Mouse (Mus musculus): ENCODE data around the gene Frmd8. TPM values are rescaled to one million over a fixed set of nuclear protein-coding genes. Genes with fewer than 3 reads are reported as not detected.

Frmd8 gene
- total RNA-seq, 1 experiment = 35.7 TPM

DNA sequence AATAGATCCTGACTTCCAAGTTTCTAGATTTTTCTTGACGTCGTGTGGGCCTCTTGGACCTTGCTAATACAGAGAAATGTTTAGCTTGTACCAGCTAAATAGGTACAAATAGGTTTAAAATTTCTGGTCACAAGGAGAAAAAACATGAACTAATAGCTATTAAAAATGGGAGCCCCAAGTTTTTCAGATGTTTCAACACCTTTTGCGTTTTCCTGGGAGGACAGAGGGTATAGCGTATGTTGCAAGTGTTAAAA is 72.4 kb downstream of the Frmd8 start:
- Histone ChIP-seq H3K4me3 (ENCODE audit: insufficient read depth in 1 of 2, low read depth in 1 of 2, low read length in 2 of 2, poor library complexity in 1 of 2, severe bottlenecking in 1 of 2) (peak overlapping the region; percentile 51 to 68), H3K9me3 (ENCODE audit: control insufficient read depth, insufficient read depth, low read depth, low read length) (no peaks in the 10 kb centered on the region), H3K9ac (ENCODE audit: insufficient read depth, low read depth, low read length, poor library complexity, severe bottlenecking) (peak overlapping the region; percentile 87), H3K27ac (ENCODE audit: insufficient read depth, low read depth, low read length, poor library complexity, severe bottlenecking) (peak overlapping the region; percentile 98), H3K36me3 (ENCODE audit: control insufficient read depth, insufficient read depth, low read length, poor library complexity, severe bottlenecking) (peaks cover 30% of the 10 kb centered on the region), H3K4me1 (ENCODE audit: control insufficient read depth in 2 of 2, insufficient read depth in 2 of 2, low read length in 2 of 2, poor library complexity in 1 of 2) (peaks cover 3 to 5% of the 10 kb centered on the region in 2 experiments)
- in situ Hi-C loops (cut with MboI; ENCODE audit: low sequenced_read_pairs in 2 of 2, unreplicated experiment in 2 of 2) = no loop called here
- DNase-seq (ENCODE audit: low read depth, low spot score) = no peak
- TF ChIP-seq ZC3H11A (IDR thresholded peaks at IDR 0.05; ENCODE audit: borderline replicate concordance, low read depth, low read length) = no peak
- TF ChIP-seq ZNF384 (IDR thresholded peaks at IDR 0.05; ENCODE audit: low read depth, low read length) = no peak
- TF ChIP-seq MAFK (IDR thresholded peaks at IDR 0.05; ENCODE audit: insufficient read depth, low read depth, low read length) = no peak
- TF ChIP-seq CHD2 (IDR thresholded peaks at IDR 0.05; ENCODE audit: low read depth, low read length) = no peak
- TF ChIP-seq HCFC1 (IDR thresholded peaks at IDR 0.05; ENCODE audit: borderline replicate concordance, insufficient read depth, low read length) = no peak

DNA sequence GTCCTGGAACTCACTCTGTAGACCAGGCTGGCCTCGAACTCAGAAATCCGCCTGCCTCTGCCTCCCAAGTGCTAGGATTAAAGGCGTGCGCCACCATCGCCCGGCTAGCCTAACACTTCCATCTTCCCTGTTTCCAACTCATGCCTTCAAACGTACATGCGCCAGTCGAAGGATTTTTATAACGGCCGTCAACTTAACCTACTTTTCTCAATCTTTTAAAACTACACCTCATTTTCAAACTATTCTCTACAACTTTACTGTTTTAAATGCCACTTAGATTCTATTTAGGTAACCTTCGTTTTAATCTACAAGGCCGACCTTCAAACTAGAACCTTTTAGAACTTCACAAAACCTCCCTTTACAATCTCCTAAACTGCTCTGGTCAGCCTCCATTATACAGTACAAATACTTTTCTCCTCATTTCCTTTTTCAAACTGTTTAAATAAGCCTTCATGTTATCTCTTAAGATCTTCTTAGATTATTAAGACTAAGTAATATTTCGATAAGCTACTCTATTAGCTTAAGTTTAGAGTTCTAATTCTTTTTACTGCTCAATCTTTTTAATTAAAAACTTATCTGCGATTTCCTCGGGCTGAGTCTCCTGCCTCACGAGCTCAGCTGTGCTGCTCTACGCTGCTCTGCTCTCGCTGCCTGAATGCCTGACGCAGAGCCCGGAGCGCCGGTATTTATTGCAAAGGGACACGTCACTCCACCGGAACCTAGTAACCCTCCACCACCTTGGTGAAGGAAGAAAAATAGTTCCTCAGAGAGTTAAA is 72.9 kb downstream of the Frmd8 start:
- Histone ChIP-seq H3K9me3 (ENCODE audit: control insufficient read depth, insufficient read depth, low read depth, low read length) (no peaks in the 10 kb centered on the region), H3K9ac (ENCODE audit: insufficient read depth, low read depth, low read length, poor library complexity, severe bottlenecking) (peak overlapping the region; percentile 87), H3K4me1 (ENCODE audit: control insufficient read depth in 2 of 2, insufficient read depth in 2 of 2, low read length in 2 of 2, poor library complexity in 1 of 2) (peaks cover 0 to 4% of the 10 kb centered on the region in 2 experiments; a peak in 3 of 4 replicates), H3K36me3 (ENCODE audit: control insufficient read depth, insufficient read depth, low read length, poor library complexity, severe bottlenecking) (peaks cover 35% of the 10 kb centered on the region), H3K4me3 (ENCODE audit: insufficient read depth in 1 of 2, low read depth in 1 of 2, low read length in 2 of 2, poor library complexity in 1 of 2, severe bottlenecking in 1 of 2) (peak overlapping the region; percentile 51 to 77), H3K27ac (ENCODE audit: insufficient read depth, low read depth, low read length, poor library complexity, severe bottlenecking) (peak overlapping the region; percentile 98)
- TF ChIP-seq CHD2 (IDR thresholded peaks at IDR 0.05; ENCODE audit: low read depth, low read length) (no peak), MAFK (IDR thresholded peaks at IDR 0.05; ENCODE audit: insufficient read depth, low read depth, low read length) (no peak), HCFC1 (IDR thresholded peaks at IDR 0.05; ENCODE audit: borderline replicate concordance, insufficient read depth, low read length) (no peak)
- peak; percentile 95 for DNase-seq (ENCODE audit: low read depth, low spot score)
- in situ Hi-C loops (cut with MboI; ENCODE audit: low sequenced_read_pairs in 2 of 2, unreplicated experiment in 2 of 2) = no loop called here

DNA sequence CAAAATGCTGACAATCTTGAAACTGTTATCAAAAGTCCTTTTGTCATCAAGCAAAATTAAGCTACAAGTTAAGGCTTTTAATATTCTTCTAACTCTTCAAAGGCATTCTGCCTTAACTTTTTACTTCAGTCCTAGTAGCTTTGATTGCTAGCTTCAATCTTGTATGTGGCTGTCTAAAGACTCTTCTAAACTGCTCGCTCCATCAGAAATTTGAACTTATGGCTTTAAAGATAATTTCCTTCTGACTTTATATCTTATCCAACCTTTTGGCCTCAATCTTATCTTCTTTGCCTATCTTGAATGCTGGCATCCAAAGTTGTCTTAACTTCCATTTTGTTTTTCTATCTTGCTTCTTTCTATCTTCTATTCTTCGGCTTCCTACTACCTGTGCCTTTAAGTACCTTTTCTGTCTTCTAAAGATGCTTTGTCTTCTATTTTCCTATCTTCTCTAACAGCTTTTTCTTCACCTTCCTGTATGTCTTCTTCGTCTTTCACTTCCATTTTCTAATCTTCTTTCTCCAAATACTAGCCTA is 73.6 kb downstream of the Frmd8 start:
- in situ Hi-C loops (cut with MboI; ENCODE audit: low sequenced_read_pairs in 2 of 2, unreplicated experiment in 2 of 2) = no loop called here
- Histone ChIP-seq H3K4me1 (ENCODE audit: control insufficient read depth in 2 of 2, insufficient read depth in 2 of 2, low read length in 2 of 2, poor library complexity in 1 of 2) (peaks cover 0 to 4% of the 10 kb centered on the region in 2 experiments; a peak in 2 of 4 replicates), H3K9me3 (ENCODE audit: control insufficient read depth, insufficient read depth, low read depth, low read length) (no peaks in the 10 kb centered on the region), H3K36me3 (ENCODE audit: control insufficient read depth, insufficient read depth, low read length, poor library complexity, severe bottlenecking) (peaks cover 40% of the 10 kb centered on the region), H3K27ac (ENCODE audit: insufficient read depth, low read depth, low read length, poor library complexity, severe bottlenecking) (peak overlapping the region; percentile 87), H3K9ac (ENCODE audit: insufficient read depth, low read depth, low read length, poor library complexity, severe bottlenecking) (peak overlapping the region; percentile 87), H3K4me3 (ENCODE audit: insufficient read depth in 1 of 2, low read depth in 1 of 2, low read length in 2 of 2, poor library complexity in 1 of 2, severe bottlenecking in 1 of 2) (peak overlapping the region; percentile 51 to 77)
- TF ChIP-seq ZNF384 (IDR thresholded peaks at IDR 0.05; ENCODE audit: low read depth, low read length) (no peak), HCFC1 (IDR thresholded peaks at IDR 0.05; ENCODE audit: borderline replicate concordance, insufficient read depth, low read length) (no peak), MAFK (IDR thresholded peaks at IDR 0.05; ENCODE audit: insufficient read depth, low read depth, low read length) (no peak), CHD2 (IDR thresholded peaks at IDR 0.05; ENCODE audit: low read depth, low read length) (no peak), ZC3H11A (IDR thresholded peaks at IDR 0.05; ENCODE audit: borderline replicate concordance, low read depth, low read length) (no peak)
- no peak for DNase-seq (ENCODE audit: low read depth, low spot score)

DNA sequence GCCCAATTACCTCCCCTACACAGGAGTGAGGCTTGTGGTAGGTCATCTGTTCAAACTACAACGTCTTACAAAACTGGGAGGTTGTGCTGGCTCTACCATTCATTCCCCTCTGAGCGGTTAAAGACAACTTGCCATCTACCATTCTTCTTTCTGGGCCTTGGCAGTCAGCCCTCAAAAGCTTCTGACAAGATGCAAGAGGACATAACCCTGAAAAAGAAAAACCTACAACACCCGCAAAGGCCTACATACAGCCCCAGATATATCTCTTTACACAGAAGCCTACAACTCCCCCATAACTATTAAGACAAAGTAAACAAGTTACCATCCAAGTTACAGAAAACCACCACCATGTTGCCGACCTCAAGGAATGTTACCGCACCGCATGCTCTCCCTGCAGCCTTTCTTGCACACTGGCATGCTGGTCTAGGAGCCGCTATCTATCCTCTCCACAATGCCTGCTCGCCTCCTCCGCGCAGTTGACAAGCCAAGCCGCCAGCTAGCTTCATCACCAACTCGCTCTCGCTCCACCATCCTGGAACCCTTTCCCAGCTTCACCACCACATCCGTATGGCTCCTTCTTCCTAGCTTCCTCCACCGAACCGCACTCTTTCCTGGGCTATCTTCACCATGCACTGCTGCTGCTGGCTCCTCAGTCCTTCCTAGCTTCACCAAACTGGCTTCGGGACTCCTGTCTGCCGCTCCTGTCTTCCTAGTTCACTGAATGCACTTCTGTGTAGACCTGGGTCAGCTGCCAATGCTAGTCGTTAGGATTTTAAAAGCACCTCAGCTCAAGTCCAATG is 74.2 kb downstream of the Frmd8 start:
- H3K4me1 ChIP-seq (ENCODE audit: control insufficient read depth in 2 of 2, insufficient read depth in 2 of 2, low read length in 2 of 2, poor library complexity in 1 of 2) = peaks cover 0 to 4% of the 10 kb centered on the region in 2 experiments; a peak in 2 of 4 replicates
- H3K36me3 ChIP-seq (ENCODE audit: control insufficient read depth, insufficient read depth, low read length, poor library complexity, severe bottlenecking) = peaks cover 44% of the 10 kb centered on the region
- peak overlapping the region; percentile 78 for H3K27ac ChIP-seq (ENCODE audit: insufficient read depth, low read depth, low read length, poor library complexity, severe bottlenecking)
- no peaks in the 10 kb centered on the region for H3K9me3 ChIP-seq (ENCODE audit: control insufficient read depth, insufficient read depth, low read depth, low read length)
- in situ Hi-C loops (cut with MboI; ENCODE audit: low sequenced_read_pairs in 2 of 2, unreplicated experiment in 2 of 2) = no loop called here
- no peak for DNase-seq (ENCODE audit: low read depth, low spot score)
- no peak for TF ChIP-seq CHD2 (IDR thresholded peaks at IDR 0.05; ENCODE audit: low read depth, low read length)
- TF ChIP-seq HCFC1 (IDR thresholded peaks at IDR 0.05; ENCODE audit: borderline replicate concordance, insufficient read depth, low read length) = no peak
- no peak for TF ChIP-seq MAFK (IDR thresholded peaks at IDR 0.05; ENCODE audit: insufficient read depth, low read depth, low read length)
- no peak for TF ChIP-seq ZC3H11A (IDR thresholded peaks at IDR 0.05; ENCODE audit: borderline replicate concordance, low read depth, low read length)
- no peak for TF ChIP-seq ZNF384 (IDR thresholded peaks at IDR 0.05; ENCODE audit: low read depth, low read length)
- peak overlapping the region; percentile 51 to 77 for H3K4me3 ChIP-seq (ENCODE audit: insufficient read depth in 1 of 2, low read depth in 1 of 2, low read length in 2 of 2, poor library complexity in 1 of 2, severe bottlenecking in 1 of 2)
- peak overlapping the region; percentile 83 for H3K9ac ChIP-seq (ENCODE audit: insufficient read depth, low read depth, low read length, poor library complexity, severe bottlenecking)
